Mouse (Mus musculus) E14TG2a.4 (cell line): Measurements from ENCODE around the gene Nck2.

Experiments used
- CTCF ChIP-seq: conservative IDR thresholded peaks from 2 replicates; pipeline ENCODE4 v1.5.1; 2014; ENCODE audit warnings: low read length
- NANOG ChIP-seq: IDR thresholded peaks from 2 replicates; pipeline ENCODE4 v1.6.1; 2014; ENCODE audit warnings: borderline replicate concordance, low read length, mixed read lengths

DNA sequence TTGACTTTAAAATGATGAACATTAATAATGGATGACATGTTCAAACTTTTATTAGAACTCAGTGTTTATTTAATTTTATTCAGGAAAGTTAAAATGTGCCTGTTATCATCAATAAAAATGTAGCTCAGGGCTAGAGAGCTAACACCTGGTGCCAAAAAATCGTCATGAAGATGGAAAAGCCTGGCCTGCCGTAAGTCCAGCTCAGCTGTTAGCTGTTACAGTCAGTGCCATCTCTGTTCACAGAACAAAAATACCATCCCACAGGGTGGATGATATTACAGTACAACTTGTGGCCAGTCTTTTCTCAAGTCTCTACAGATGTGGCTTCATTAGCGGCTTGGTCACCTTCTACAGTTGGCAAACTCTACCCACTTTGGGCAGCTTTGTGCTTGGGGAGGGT, 106.1 kb downstream of the Nck2 start:
- TF ChIP-seq CTCF (no peak), NANOG (no peak)
